In the genomic region with DNA sequence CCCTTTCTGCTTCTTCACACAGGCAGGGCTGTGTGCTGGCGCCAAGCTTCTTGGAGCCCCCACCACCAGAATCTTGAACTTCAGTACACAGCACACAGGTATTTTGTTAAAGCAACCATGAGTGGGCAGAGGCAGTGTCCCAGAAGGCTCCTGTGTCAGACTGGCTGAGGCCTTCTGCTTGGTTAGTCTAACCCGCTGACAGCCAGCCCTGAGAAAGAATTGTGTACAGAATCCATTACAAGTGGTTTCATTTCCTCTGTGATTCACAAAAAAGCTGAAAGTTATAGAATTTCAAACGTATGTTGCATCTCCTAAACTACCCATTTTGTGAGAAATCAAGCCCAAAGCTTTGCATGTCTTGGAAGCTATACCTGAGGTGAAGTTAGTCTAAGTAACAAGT, we compare ENCODE assay signal across 23 mouse cellular contexts. TPM values are rescaled to one million over a fixed set of nuclear protein-coding genes. Genes with fewer than 3 reads are reported as not detected.
A peak's percentile ranks its signal among the peaks of the same experiment; 100 is the strongest.
DNase-seq lines count a peak whose midpoint lies in the region; ATAC-seq lines count a peak whose summit lies in the region.
"Had no signal": no experiment of that assay in that cellular context is flagged by ENCODE, and none has a peak within 500 bp of the region (broad histone marks: within the 10 kb centered on the region; RNA-seq: fewer than 3 reads in every experiment).

No protein-coding gene starts in this region.

- no peak overlapping the region for H3K4me2 ChIP-seq in heart, embryonic 11.5 days
- H3K4me2 ChIP-seq: forebrain, embryonic 12.5 days; limb, embryonic 13.5 days; neural tube, embryonic 13.5 days had no signal

- H3K4me1 ChIP-seq in heart, embryonic 11.5 days (ENCODE audit: control insufficient read depth, insufficient read depth, low read length), result no peaks in the 10 kb centered on the region
- H3K4me1 ChIP-seq: forebrain, embryonic 12.5 days; limb, embryonic 13.5 days; neural tube, embryonic 13.5 days had no signal

- DNase-seq in heart, adult 11 months, result peak; percentile 82
- DNase-seq in natural killer cell, adult 2 months (ENCODE audit: low spot score in 2 of 2), result peak; percentile 7 to 45
- no peak for DNase-seq in urinary bladder, postnatal 10 days (ENCODE audit: low spot score)
- DNase-seq in right cerebral cortex, postnatal 10 days (ENCODE audit: low spot score in 2 of 2), result no peak
- no peak for DNase-seq in frontal cortex, postnatal 14 days (ENCODE audit: low spot score in 2 of 2)
- DNase-seq: adrenal gland, postnatal 14 days; cerebellum, adult 2 months; gastrocnemius, postnatal 14 days; lung, postnatal 14 days; right cerebral cortex, postnatal 25 days; thymus, postnatal 36 days had no signal

- WGBS in heart, embryonic 11.5 days (ENCODE audit: insufficient replicate concordance), result 79% methylated on average over 3 of the region's 3 CpGs

- no peak overlapping the region for H3K9ac ChIP-seq in heart, embryonic 11.5 days (ENCODE audit: low read depth, low read length)
- H3K9ac ChIP-seq: forebrain, embryonic 12.5 days; limb, embryonic 13.5 days; neural tube, embryonic 13.5 days had no signal

- peaks cover 3% of the 10 kb centered on the region; the same call in 1 of the 2 replicates for H3K9me3 ChIP-seq in heart, embryonic 11.5 days (replicated peaks; ENCODE audit: control insufficient read depth, low read length)
- H3K9me3 ChIP-seq: forebrain, embryonic 12.5 days; limb, embryonic 13.5 days; neural tube, embryonic 13.5 days had no signal

- no peak for ATAC-seq in heart, embryonic 11.5 days (replicated peaks; ENCODE audit: insufficient number of reproducible peaks, low FRiP score, low TSS enrichment)
- peak; percentile 36 for ATAC-seq in CD4-positive, CD25-positive, alpha-beta regulatory T cell, adult 4 months
- ATAC-seq in common myeloid progenitor, adult 5-6 weeks (replicated peaks; ENCODE audit: low read depth, poor library complexity, severe bottlenecking), result peak; percentile 39; the same call in 1 of the 2 replicates
- ATAC-seq: hindbrain, embryonic 16.5 days; intestine, postnatal 0 days had no signal

- no peaks in the 10 kb centered on the region for H3K27me3 ChIP-seq in heart, embryonic 11.5 days (ENCODE audit: control insufficient read depth, insufficient read depth, low read length)
- H3K27me3 ChIP-seq: forebrain, embryonic 12.5 days; limb, embryonic 13.5 days; neural tube, embryonic 13.5 days had no signal

- H3K27ac ChIP-seq in heart, embryonic 11.5 days (ENCODE audit: low read depth, low read length), result no peak overlapping the region
- H3K27ac ChIP-seq: forebrain, embryonic 12.5 days; kidney, postnatal 0 days; limb, embryonic 13.5 days; neural tube, embryonic 13.5 days had no signal

- no peak overlapping the region for H3K4me3 ChIP-seq in heart, embryonic 11.5 days (ENCODE audit: low read depth, low read length)
- H3K4me3 ChIP-seq: forebrain, embryonic 12.5 days; limb, embryonic 13.5 days; neural tube, embryonic 13.5 days had no signal

- no peaks in the 10 kb centered on the region for H3K36me3 ChIP-seq in heart, embryonic 11.5 days (ENCODE audit: control insufficient read depth, insufficient read depth, low read length)
- H3K36me3 ChIP-seq: forebrain, embryonic 12.5 days; limb, embryonic 13.5 days; neural tube, embryonic 13.5 days had no signal

RNA-seq across cellular contexts. Expression of a gene that starts 19.8 kb away (rescaled TPM):
- polyA plus RNA-seq in heart, embryonic 11.5 days (2014; fragmentation: Nextera tagmentation; extraction: Ambion mirVana), result not detected in 2 replicates
- 10 to 100 TPM; 17.0 to 22.2 TPM for polyA plus RNA-seq in CD4-positive, CD25-positive, alpha-beta regulatory T cell, adult 4 months (2017; shearing (Covaris generic))
- total RNA-seq in common myeloid progenitor, adult 5-6 weeks (2017), result 0.27 and 1.7 TPM in 2 replicates
- total RNA-seq: adrenal gland, postnatal 14 days; gastrocnemius, postnatal 14 days; layer of hippocampus, postnatal 14 days had no signal
- polyA plus RNA-seq: cerebellum, adult 2 months; embryonic facial prominence, embryonic 11.5 days; intestine, postnatal 0 days; kidney, postnatal 0 days; limb, embryonic 13.5 days; neural tube, embryonic 13.5 days; stomach, embryonic 14.5 days had no signal

Comparison
In these comparisons a context has a peak if more than half of its experiments do, and no peak if none do; other contexts are left out.
1. DNase-seq: peak in heart, adult 11 months (single experiment) and natural killer cell, adult 2 months (2 of 2); none in urinary bladder, postnatal 10 days (single experiment), right cerebral cortex, postnatal 10 days (0 of 2) and frontal cortex, postnatal 14 days (0 of 2).
2. RNA of a gene that starts 19.8 kb away (polyA plus RNA-seq): 17.0 to 22.2 TPM in CD4-positive, CD25-positive, alpha-beta regulatory T cell, adult 4 months; not detected in heart, embryonic 11.5 days; every median in the first group is over 10 times any median in the second.